Mouse (Mus musculus) stomach, postnatal 0 days (tissue): ENCODE measurements around the gene Slc27a4. TPM values are rescaled to one million over a fixed set of nuclear protein-coding genes. Genes with fewer than 3 reads are reported as not detected.
A peak's percentile ranks its signal among the peaks of the same experiment; 100 is the strongest.

Experiments used
- ATAC-seq: fragments of 200-750 bp; cut with Nextera tagmentation; 2 replicates; pipeline ENCODE4 v1.8.0; 2017; ENCODE audit not compliant: low FRiP score, low TSS enrichment
- DNase-seq: peaks from one replicate; pipeline ENCODE4 v3.0.0-alpha.2; 2016; ENCODE audit warnings: low spot score
- H3K27ac ChIP-seq: fragments of 300-500 bp; sonication (generic); replicated peaks from 2 replicates; pipeline ENCODE4 v1.5.1; 2014; ENCODE audit warnings: mild to moderate bottlenecking, control low read depth
- H3K27me3 ChIP-seq: fragments of 300-500 bp; sonication (generic); 2 replicates; pipeline ENCODE4 v1.6.1; 2014; ENCODE audit warnings: low read length; ENCODE audit not compliant: control insufficient read depth, insufficient read depth
- H3K36me3 ChIP-seq: fragments of 300-500 bp; sonication (generic); 2 replicates; pipeline ENCODE4 v1.6.1; 2014; ENCODE audit warnings: low read length, mixed read lengths; ENCODE audit not compliant: control insufficient read depth, insufficient read depth
- H3K4me1 ChIP-seq: fragments of 300-500 bp; sonication (generic); replicated peaks from 2 replicates; pipeline ENCODE4 v1.6.1; 2014; ENCODE audit warnings: antibody characterized with exemption; ENCODE audit not compliant: control insufficient read depth, insufficient read depth
- H3K4me2 ChIP-seq: fragments of 300-500 bp; sonication (generic); replicated peaks from 2 replicates; pipeline ENCODE4 v1.6.1; 2014; ENCODE audit warnings: low read depth, mild to moderate bottlenecking, control low read depth, moderate library complexity
- H3K4me3 ChIP-seq: fragments of 300-500 bp; sonication (generic); 2 replicates; pipeline ENCODE4 v1.5.1; 2014; ENCODE audit warnings: low read depth, low read length, control low read depth
- H3K9ac ChIP-seq: fragments of 300-500 bp; sonication (generic); 2 replicates; pipeline ENCODE4 v1.6.1; 2014; ENCODE audit warnings: mild to moderate bottlenecking, low read length, control low read depth, mixed read lengths
- H3K9me3 ChIP-seq: fragments of 300-500 bp; sonication (generic); 2 replicates; pipeline ENCODE4 v1.6.1; 2016; ENCODE audit warnings: low read length; ENCODE audit not compliant: control insufficient read depth
- CTCF ChIP-seq: IDR thresholded peaks from 2 replicates; pipeline ENCODE4 v1.5.1; 2016; ENCODE audit warnings: antibody characterized with exemption, low read depth, mild to moderate bottlenecking, moderate library complexity
- EP300 ChIP-seq: optimal IDR thresholded peaks from 2 replicates; pipeline ENCODE3; 2016; ENCODE audit warnings: antibody characterized with exemption
- WGBS: fragments of 180-500 bp; shearing (Covaris S2); extraction: QIAGEN DNeasy Blood & Tissue Kit; methylation state at CpG from one replicate; pipeline ENCODE4 v1.1.7; 2014; 5-methylcytosine and 5-hydroxymethylcytosine counted together
- polyA plus RNA-seq: library from polyadenylated mRNA; unstranded; fragments of >200 nt; fragmentation: Nextera tagmentation; extraction: Ambion mirVana; gene quantifications from 2 replicates; pipeline ENCODE4 v1.2.1, GENCODE M21; 2015

The Slc27a4 gene
- polyA plus RNA-seq, 1 experiment from 2014 or later: 34.0 TPM

- H3K27me3 ChIP-seq: peaks cover 7% of the 10 kb centered on the region; the same call in 1 of the 2 replicates
- ATAC-seq (no peak), DNase-seq (no peak)
- no peaks in the 10 kb centered on the region for H3K36me3 ChIP-seq
- no peak overlapping the region for H3K4me2 ChIP-seq
- H3K27ac ChIP-seq: no peak overlapping the region
- no peaks in the 10 kb centered on the region for H3K4me1 ChIP-seq
- no peak overlapping the region for H3K4me3 ChIP-seq
- H3K9me3 ChIP-seq: no peaks in the 10 kb centered on the region
- 45% methylated on average over 5 of the region's 5 CpGs for WGBS
- H3K9ac ChIP-seq: no peak overlapping the region
- no peak for TF ChIP-seq EP300
- peak; percentile 15 for TF ChIP-seq CTCF
Observed at GRCm38 (mm10) chr2:29849841-29850480, 47.5 kb downstream of the Slc27a4 start.

- no peaks in the 10 kb centered on the region for H3K9me3 ChIP-seq
- TF ChIP-seq EP300 (no peak), CTCF (no peak)
- 56% methylated on average over 4 of the region's 4 CpGs for WGBS
- no peak overlapping the region for H3K4me3 ChIP-seq
- no peak overlapping the region for H3K4me2 ChIP-seq
- no peak overlapping the region for H3K9ac ChIP-seq
- no peak overlapping the region for H3K27ac ChIP-seq
- DNase-seq: no peak
- no peaks in the 10 kb centered on the region; the same call in 1 of the 2 replicates for H3K27me3 ChIP-seq
- no peak for ATAC-seq
- no peaks in the 10 kb centered on the region for H3K4me1 ChIP-seq
- no peaks in the 10 kb centered on the region for H3K36me3 ChIP-seq
Observed at GRCm38 (mm10) chr2:29852957-29853485, 50.6 kb downstream of the Slc27a4 start.

GRCm38 (mm10) chr2:29853736-29854135, 51.3 kb downstream of the Slc27a4 start:
- Histone ChIP-seq H3K4me1 (no peaks in the 10 kb centered on the region), H3K4me2 (no peak overlapping the region), H3K36me3 (no peaks in the 10 kb centered on the region), H3K9me3 (no peaks in the 10 kb centered on the region), H3K27ac (no peak overlapping the region), H3K4me3 (no peak overlapping the region), H3K27me3 (no peaks in the 10 kb centered on the region; the same call in 1 of the 2 replicates), H3K9ac (no peak overlapping the region)
- no peak for ATAC-seq
- TF ChIP-seq CTCF: no peak
- no peak for TF ChIP-seq EP300
- 59% methylated on average over 5 of the region's 5 CpGs for WGBS
- DNase-seq: no peak

GRCm38 (mm10) chr2:29855585-29856210, 53.3 kb downstream of the Slc27a4 start:
- no peak for ATAC-seq
- TF ChIP-seq CTCF (no peak), EP300 (no peak)

GRCm38 (mm10) chr2:29856451-29857260, 54.2 kb downstream of the Slc27a4 start:
- ATAC-seq (no peak), DNase-seq (no peak)
- H3K27me3 ChIP-seq: no peaks in the 10 kb centered on the region; the same call in 1 of the 2 replicates
- H3K4me3 ChIP-seq: no peak overlapping the region
- WGBS: 30% methylated on average over 19 of the region's 19 CpGs
- H3K9me3 ChIP-seq: no peaks in the 10 kb centered on the region
- TF ChIP-seq CTCF (no peak), EP300 (no peak)
- H3K4me2 ChIP-seq: no peak overlapping the region
- H3K36me3 ChIP-seq: no peaks in the 10 kb centered on the region
- no peaks in the 10 kb centered on the region for H3K4me1 ChIP-seq
- H3K9ac ChIP-seq: 0 out of 2 replicates have a peak overlapping the region, but pooled peaks have one; percentile 4
- H3K27ac ChIP-seq: no peak overlapping the region

More at GRCm38 (mm10) chr2:29855585-29856210, 53.3 kb downstream of the Slc27a4 start:
- H3K9ac ChIP-seq: no peak overlapping the region
- H3K9me3 ChIP-seq: no peaks in the 10 kb centered on the region
- H3K4me3 ChIP-seq: no peak overlapping the region
- H3K4me2 ChIP-seq: no peak overlapping the region
- H3K36me3 ChIP-seq: no peaks in the 10 kb centered on the region
- H3K27ac ChIP-seq: no peak overlapping the region
- H3K27me3 ChIP-seq: no peaks in the 10 kb centered on the region; the same call in 1 of the 2 replicates
- WGBS: 73% methylated on average over 10 of the region's 10 CpGs
- H3K4me1 ChIP-seq: no peaks in the 10 kb centered on the region
- no peak for DNase-seq
